Mouse (Mus musculus) forebrain, embryonic 14.5 days (tissue): ENCODE measurements at regions not wholly inside any gene's neighbourhood (a gene's known extent, or its start where the extent isn't known, plus 50 kb on each side); places are given as distances from the start of the nearest gene placed in this dataset.

ENCODE experiments used
- ATAC-seq: fragments of 200-750 bp; cut with Nextera tagmentation; 2 replicates; pipeline ENCODE4 v1.8.0; 2017; ENCODE audit warnings: mild to moderate bottlenecking, moderate library complexity
- DNase-seq: peaks from one replicate; pipeline ENCODE4 v3.0.0-alpha.2; 2015; ENCODE audit warnings: low spot score
- H3K27ac ChIP-seq: fragments of 300-500 bp; sonication (generic); 2 replicates; pipeline ENCODE4 v1.5.1; 2014; ENCODE audit warnings: low read depth, mild to moderate bottlenecking, control low read depth, low read length, moderate library complexity
- H3K27me3 ChIP-seq: fragments of 300-500 bp; sonication (generic); replicated peaks from 2 replicates; pipeline ENCODE4 v1.6.1; 2014; ENCODE audit warnings: low read length, control low read depth, mixed read lengths; ENCODE audit not compliant: control insufficient read depth, insufficient read depth
- H3K36me3 ChIP-seq: fragments of 300-500 bp; sonication (generic); 2 replicates; pipeline ENCODE4 v1.6.1; 2014; ENCODE audit warnings: low read length, control low read depth; ENCODE audit not compliant: control insufficient read depth, insufficient read depth
- H3K4me1 ChIP-seq: fragments of 300-500 bp; sonication (generic); 2 replicates; pipeline ENCODE4 v1.6.1; 2014; ENCODE audit warnings: antibody characterized with exemption, low read length, control low read depth; ENCODE audit not compliant: control insufficient read depth, insufficient read depth
- H3K4me2 ChIP-seq: fragments of 300-500 bp; sonication (generic); 2 replicates; pipeline ENCODE4 v1.6.1; 2014; ENCODE audit warnings: mild to moderate bottlenecking, control low read depth, low read length
- H3K4me3 ChIP-seq: fragments of 300-500 bp; sonication (generic); 2 replicates; pipeline ENCODE4 v1.5.1; 2014; ENCODE audit warnings: low read depth, low read length, control low read depth
- H3K9ac ChIP-seq: fragments of 300-500 bp; sonication (generic); 2 replicates; pipeline ENCODE4 v1.6.1; 2014; ENCODE audit warnings: mild to moderate bottlenecking, low read length, control low read depth, moderate library complexity
- H3K9me3 ChIP-seq: fragments of 300-500 bp; sonication (generic); replicated peaks from 2 replicates; pipeline ENCODE4 v1.6.1; 2016; ENCODE audit warnings: low read length, control low read depth, mixed read lengths; ENCODE audit not compliant: control insufficient read depth
- WGBS: fragments of 180-500 bp; shearing (Covaris S2); extraction: QIAGEN DNeasy Blood & Tissue Kit; methylation state at CpG from one replicate; pipeline ENCODE4 v1.1.7; 2014; 5-methylcytosine and 5-hydroxymethylcytosine counted together

- 38% methylated on average over 8 of the region's 8 CpGs for whole genome bisulfite sequencing
- H3K27me3 ChIP-seq, result no peaks in the 10 kb centered on the region
- no peak overlapping the region for H3K9ac ChIP-seq
- H3K27ac ChIP-seq, result no peak overlapping the region
- no peaks in the 10 kb centered on the region for H3K4me1 ChIP-seq
- no peaks in the 10 kb centered on the region for H3K9me3 ChIP-seq
- no peak overlapping the region for H3K4me2 ChIP-seq
- no peak overlapping the region for H3K4me3 ChIP-seq
- DNase-seq (no peak), ATAC-seq (no peak)
- H3K36me3 ChIP-seq, result no peaks in the 10 kb centered on the region
Measured at GRCm38 (mm10) chr2:128379554-128379953, 211.5 kb upstream of the Spdye4c start.

- ATAC-seq, result no peak
- 45% methylated on average over 7 of the region's 7 CpGs for WGBS
Measured at GRCm38 (mm10) chr2:128380581-128380980, 210.4 kb upstream of the Spdye4c start.

GRCm38 (mm10) chr2:128381684-128382205, 209.3 kb upstream of the Spdye4c start:
- WGBS, result 79% methylated on average over 5 of the region's 5 CpGs
- H3K27ac ChIP-seq, result no peak overlapping the region

More at GRCm38 (mm10) chr2:128380581-128380980, 210.4 kb upstream of the Spdye4c start:
- no peak overlapping the region for H3K9ac ChIP-seq
- no peaks in the 10 kb centered on the region for H3K4me1 ChIP-seq
- H3K27me3 ChIP-seq, result no peaks in the 10 kb centered on the region
- H3K9me3 ChIP-seq, result no peaks in the 10 kb centered on the region
- no peak overlapping the region for H3K27ac ChIP-seq
- DNase-seq, result no peak
- no peak overlapping the region for H3K4me2 ChIP-seq
- H3K36me3 ChIP-seq, result no peaks in the 10 kb centered on the region
- no peak overlapping the region for H3K4me3 ChIP-seq

GRCm38 (mm10) chr2:128382473-128382872, 208.5 kb upstream of the Spdye4c start:
- Histone ChIP-seq H3K4me2 (no peak overlapping the region), H3K36me3 (no peaks in the 10 kb centered on the region), H3K27ac (no peak overlapping the region), H3K9ac (no peak overlapping the region), H3K9me3 (no peaks in the 10 kb centered on the region), H3K4me1 (no peaks in the 10 kb centered on the region), H3K4me3 (no peak overlapping the region), H3K27me3 (no peaks in the 10 kb centered on the region)
- WGBS, result 84% methylated on average over 4 of the region's 4 CpGs
- DNase-seq (no peak), ATAC-seq (no peak)

More at GRCm38 (mm10) chr2:128381684-128382205, 209.3 kb upstream of the Spdye4c start:
- ATAC-seq (no peak), DNase-seq (no peak)
- no peak overlapping the region for H3K4me3 ChIP-seq
- H3K4me1 ChIP-seq, result no peaks in the 10 kb centered on the region
- H3K9ac ChIP-seq, result no peak overlapping the region
- no peaks in the 10 kb centered on the region for H3K36me3 ChIP-seq
- H3K9me3 ChIP-seq, result no peaks in the 10 kb centered on the region
- H3K27me3 ChIP-seq, result no peaks in the 10 kb centered on the region
- no peak overlapping the region for H3K4me2 ChIP-seq

GRCm38 (mm10) chr2:128384612-128385011, 206.4 kb upstream of the Spdye4c start:
- WGBS, result 81% methylated on average over 10 of the region's 10 CpGs
- Histone ChIP-seq H3K27ac (no peak overlapping the region), H3K4me3 (no peak overlapping the region), H3K36me3 (no peaks in the 10 kb centered on the region), H3K4me1 (peaks cover 6% of the 10 kb centered on the region; the same call in 1 of the 2 replicates), H3K9me3 (no peaks in the 10 kb centered on the region), H3K4me2 (no peak overlapping the region), H3K27me3 (no peaks in the 10 kb centered on the region), H3K9ac (no peak overlapping the region)
- no peak for ATAC-seq
- peak; percentile 64 for DNase-seq

GRCm38 (mm10) chr2:128386846-128387621, 204.0 kb upstream of the Spdye4c start:
- peaks cover 6% of the 10 kb centered on the region; the same call in 1 of the 2 replicates for H3K4me1 ChIP-seq
- no peak overlapping the region for H3K9ac ChIP-seq
- DNase-seq (no peak), ATAC-seq (no peak)
- H3K9me3 ChIP-seq, result no peaks in the 10 kb centered on the region
- peaks cover 3% of the 10 kb centered on the region; the same call in 1 of the 2 replicates for H3K27me3 ChIP-seq
- no peaks in the 10 kb centered on the region for H3K36me3 ChIP-seq
- H3K27ac ChIP-seq, result no peak overlapping the region
- WGBS, result 65% methylated on average over 4 of the region's 4 CpGs
- no peak overlapping the region for H3K4me3 ChIP-seq
- no peak overlapping the region for H3K4me2 ChIP-seq

GRCm38 (mm10) chr2:128387851-128388471, 203.0 kb upstream of the Spdye4c start:
- no peak overlapping the region for H3K4me3 ChIP-seq
- peaks cover 6% of the 10 kb centered on the region; the same call in 1 of the 2 replicates for H3K4me1 ChIP-seq
- H3K9ac ChIP-seq, result no peak overlapping the region
- WGBS, result 77% methylated on average over 8 of the region's 8 CpGs
- no peaks in the 10 kb centered on the region for H3K36me3 ChIP-seq
- H3K27ac ChIP-seq, result no peak overlapping the region
- H3K9me3 ChIP-seq, result no peaks in the 10 kb centered on the region
- H3K4me2 ChIP-seq, result no peak overlapping the region
- no peak for ATAC-seq
- H3K27me3 ChIP-seq, result peaks cover 3% of the 10 kb centered on the region; the same call in 1 of the 2 replicates
- DNase-seq, result no peak

- no peak for ATAC-seq
- WGBS, result 11% methylated on average over 7 of the region's 7 CpGs
- DNase-seq, result peak; percentile 40
- Histone ChIP-seq H3K4me3 (no peak overlapping the region), H3K9ac (no peak overlapping the region), H3K4me2 (no peak overlapping the region), H3K36me3 (no peaks in the 10 kb centered on the region), H3K27me3 (peaks cover 3% of the 10 kb centered on the region; the same call in 1 of the 2 replicates), H3K4me1 (peaks cover 6% of the 10 kb centered on the region; the same call in 1 of the 2 replicates), H3K27ac (no peak overlapping the region), H3K9me3 (no peaks in the 10 kb centered on the region)
Measured at GRCm38 (mm10) chr2:128388883-128389470, 202.0 kb upstream of the Spdye4c start.
